Mouse (Mus musculus): ENCODE results near the gene Olfr1371.
"Not testable (repeated sequence)": the region's sequence is repeated elsewhere in the genome, so short reads cannot be mapped to it uniquely, and the experiment has no call there.

Olfr1371 gene

DNA sequence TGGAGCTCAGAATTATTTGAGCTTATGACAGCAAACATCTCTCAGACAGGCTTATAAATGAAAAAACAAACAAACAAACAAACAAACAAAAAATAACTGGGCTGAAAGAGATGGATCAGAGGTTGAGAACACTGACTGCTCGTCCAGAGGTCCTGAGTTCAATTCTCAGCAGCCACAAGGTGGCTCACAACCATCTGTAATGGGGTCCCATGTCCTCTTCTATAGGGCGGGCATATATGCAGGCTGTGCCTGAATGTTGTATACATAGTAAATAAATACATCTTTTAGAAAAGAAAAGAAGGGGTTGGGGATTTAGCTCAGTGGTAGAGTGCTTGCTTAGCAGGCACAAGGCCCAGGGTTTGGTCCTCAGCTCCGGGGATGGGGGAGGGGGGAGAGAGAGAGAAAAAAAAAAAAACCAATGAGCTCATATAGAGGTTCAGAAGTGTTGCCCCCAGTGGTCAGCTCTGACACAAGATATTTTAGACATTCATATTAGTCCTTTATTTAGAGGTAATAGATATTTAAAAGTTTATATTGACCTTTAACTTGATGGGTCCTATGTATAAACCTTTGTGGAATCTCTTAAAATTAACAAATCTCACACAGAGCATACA, 12.3 kb upstream of the Olfr1371 start:
- DNase-seq (ENCODE audit: low read depth, low spot score) = no peak

DNA sequence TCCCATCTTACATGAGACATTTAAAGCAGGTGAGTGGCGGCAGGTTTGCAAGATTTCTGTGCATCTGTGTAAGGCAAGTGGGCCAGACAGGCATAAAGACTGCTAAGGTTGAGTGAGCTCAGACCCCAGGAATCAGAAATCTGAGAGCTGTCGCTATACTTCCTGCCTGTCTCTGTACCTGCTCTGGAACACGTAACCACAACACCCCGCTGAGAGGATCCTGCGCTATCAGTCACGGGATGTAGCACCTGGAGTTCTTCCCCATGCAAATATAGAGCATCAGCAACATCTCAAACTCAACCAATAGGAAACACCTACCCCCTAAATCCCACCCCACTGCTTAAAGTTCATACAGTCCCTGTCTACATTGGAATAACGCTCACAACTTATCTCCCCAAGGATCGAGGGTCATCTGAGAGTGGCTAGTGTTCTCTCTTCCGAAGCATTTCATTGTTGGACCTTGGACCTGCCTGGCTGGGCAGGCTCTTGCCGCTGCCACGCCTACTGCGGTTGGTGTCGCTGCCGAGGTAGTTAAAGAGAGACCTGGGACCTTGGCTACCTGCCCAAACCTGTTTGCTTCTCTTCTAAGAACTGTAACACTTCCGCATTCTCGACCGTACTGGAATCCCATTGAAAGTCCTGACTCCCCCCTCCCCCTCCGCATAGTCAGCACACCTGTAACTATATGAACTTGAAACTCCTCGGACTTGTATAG, 10.3 kb upstream of the Olfr1371 start:
- DNase-seq (ENCODE audit: low read depth, low spot score) = peak; percentile 21

DNA sequence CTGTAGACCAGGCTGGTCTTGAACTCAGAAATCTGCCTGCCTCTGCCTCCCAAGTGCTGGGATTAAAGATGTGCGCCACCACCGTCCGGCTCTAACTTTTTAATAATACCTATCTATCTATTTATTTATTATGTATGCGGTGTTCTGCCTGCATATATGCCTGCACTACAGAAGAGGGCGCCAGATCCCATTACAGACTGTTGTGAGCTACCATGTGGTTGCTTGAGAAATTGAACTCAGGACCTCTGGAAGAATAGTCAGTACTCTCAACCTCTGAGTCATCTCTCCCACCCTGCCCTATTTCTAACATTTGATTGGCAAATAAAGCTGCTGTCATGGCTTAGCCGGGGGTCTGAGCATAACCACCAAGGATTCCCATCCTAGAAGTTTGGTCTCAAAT, 9.1 kb upstream of the Olfr1371 start:
- DNase-seq (ENCODE audit: low read depth, low spot score) = no peak

DNA sequence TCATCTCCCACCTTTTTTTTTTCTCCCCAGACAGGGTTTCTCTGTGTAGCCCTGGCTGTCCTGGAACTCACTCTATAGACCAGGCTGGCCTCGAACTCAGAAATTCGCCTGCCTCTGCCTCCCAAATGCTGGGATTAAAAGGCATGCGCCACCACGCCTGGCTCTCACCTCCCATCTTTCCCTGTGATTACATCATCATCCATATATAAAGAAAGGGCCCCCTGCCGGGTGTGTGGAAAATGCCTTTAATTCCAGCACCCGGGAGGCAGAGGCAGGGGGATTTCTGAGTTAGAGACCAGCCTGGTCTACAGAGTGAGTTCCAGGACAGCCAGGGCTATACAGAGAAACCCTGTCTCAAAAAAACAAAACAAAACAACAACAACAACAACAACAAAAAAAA, 8.1 kb upstream of the Olfr1371 start:
- not testable (repeated sequence) for DNase-seq (ENCODE audit: low read depth, low spot score)

DNA sequence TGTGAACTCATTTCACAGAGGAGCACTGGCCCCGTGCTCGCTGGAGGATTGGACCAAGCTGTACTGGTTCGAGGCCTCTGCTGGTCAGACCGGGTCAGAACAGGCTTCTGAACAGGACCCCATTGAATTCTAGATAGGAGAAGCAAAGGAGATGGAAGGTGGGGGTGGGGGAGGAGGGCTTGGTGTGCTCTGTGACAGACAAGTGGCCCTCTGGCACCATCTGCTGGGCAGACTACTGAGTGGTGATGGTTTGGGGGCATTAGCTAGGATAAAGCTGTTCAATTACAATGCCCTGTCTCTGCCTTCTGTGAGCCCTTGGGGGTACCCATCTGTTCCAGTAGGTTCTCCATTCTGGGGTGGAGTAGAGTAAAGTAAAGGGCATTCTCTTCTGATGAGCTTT, 6.5 kb upstream of the Olfr1371 start:
- peak; percentile 74 for DNase-seq (ENCODE audit: low read depth, low spot score)

DNA sequence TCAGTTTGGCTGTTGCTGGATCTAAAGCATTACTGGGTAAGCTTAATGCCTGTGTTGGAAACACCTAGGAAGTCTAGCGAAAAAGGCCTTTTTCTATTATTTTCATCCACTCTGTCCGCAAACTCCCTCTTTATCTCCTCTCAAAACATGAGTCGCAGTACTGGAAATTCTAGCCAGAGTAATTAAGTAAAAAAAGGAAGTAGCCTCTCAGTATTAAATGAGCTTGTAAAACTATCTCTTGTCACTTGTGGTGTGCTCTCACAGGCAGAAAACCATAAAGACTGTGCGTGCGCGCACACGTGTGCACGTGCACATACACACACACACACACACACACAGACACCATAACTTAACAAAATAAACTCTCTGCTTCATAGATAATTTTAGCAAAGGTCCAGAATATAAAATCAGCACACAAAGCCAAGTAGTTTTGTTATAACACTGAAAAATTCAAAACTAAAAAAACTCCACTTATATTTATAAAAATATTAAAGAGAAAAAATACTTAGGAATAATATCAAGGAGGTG, 17.2 kb downstream of the Olfr1371 start:
- DNase-seq (ENCODE audit: low read depth, low spot score) = not testable (repeated sequence)

DNA sequence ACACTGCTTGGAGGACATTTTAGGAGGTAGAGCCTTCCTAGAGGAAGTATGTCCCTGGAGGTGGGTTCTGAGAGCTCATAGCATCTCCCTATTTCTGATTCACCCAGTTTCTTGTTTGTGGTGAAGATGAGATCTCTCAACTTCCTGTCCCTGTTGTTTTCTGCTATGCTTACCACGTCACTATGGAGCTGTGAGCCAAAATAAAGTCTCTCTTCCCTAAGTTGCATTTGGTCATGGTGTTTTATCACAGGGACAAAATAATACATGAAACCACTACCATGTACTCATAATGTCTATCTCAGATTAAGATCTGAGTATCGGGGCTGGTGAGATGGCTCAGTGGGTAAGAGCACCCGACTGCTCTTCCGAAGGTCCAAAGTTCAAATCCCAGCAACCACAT, 33.1 kb downstream of the Olfr1371 start:
- not testable (repeated sequence) for DNase-seq (ENCODE audit: low read depth, low spot score)

DNA sequence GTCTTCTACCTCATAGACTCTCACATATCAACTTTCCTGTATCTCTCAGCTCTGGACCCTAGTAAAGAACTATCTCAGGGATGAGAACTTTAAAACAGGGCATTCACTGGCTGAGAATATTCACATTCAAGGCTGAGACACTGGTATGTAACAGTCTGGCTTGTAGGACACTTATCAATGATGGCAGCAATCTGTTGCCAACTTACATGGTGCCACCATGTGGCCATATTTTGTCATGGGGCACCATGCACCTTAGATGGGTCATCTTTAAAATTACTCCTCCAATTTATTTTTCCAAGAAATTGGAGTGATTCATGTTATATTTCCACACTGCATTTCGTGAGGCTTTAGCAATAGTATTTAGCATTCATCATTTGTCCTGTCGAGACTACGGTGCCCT, 33.9 kb downstream of the Olfr1371 start:
- DNase-seq (ENCODE audit: low read depth, low spot score) = not testable (repeated sequence)

DNA sequence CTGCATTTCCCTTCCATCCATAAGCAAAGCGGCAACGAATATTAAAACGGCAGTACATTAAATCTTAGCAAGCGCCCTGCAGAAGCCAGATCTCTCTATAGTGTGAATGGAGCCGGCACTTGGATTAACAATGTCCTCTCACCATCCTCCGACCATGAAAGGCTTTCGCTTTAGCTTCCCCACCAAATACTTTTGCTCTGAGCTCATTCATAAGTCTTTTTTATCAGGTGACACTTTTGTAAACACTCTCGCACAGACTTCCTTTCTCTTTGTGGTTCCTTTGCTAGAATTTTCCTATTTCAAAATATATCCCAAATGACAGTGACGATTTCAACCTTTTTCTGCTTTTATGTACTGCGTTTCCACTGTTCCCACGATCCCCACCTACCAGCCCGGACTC, 45.3 kb downstream of the Olfr1371 start:
- no peak for DNase-seq (ENCODE audit: low read depth, low spot score)

DNA sequence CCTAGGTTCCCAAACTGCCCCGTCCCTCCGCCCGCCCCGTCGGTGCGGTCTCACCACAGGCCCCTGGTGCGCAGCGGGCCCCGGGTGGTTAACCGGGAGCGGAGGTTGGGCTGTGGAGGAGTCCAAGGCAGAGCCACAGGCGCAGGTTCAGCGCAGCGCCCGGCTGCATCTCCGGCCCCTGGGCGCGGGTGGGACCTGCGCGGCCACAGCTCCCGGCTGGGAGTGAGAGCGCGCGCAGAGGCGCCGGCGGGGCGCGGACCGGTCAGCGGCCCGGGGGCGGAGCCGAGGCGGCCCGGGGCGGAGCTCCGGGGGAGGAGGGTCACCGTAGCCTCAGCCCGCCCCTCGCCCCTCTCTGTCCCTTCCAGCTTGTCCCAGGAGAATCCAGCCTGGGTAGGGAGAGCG, 45.9 kb downstream of the Olfr1371 start:
- DNase-seq (ENCODE audit: low read depth, low spot score) = not testable (repeated sequence)

DNA sequence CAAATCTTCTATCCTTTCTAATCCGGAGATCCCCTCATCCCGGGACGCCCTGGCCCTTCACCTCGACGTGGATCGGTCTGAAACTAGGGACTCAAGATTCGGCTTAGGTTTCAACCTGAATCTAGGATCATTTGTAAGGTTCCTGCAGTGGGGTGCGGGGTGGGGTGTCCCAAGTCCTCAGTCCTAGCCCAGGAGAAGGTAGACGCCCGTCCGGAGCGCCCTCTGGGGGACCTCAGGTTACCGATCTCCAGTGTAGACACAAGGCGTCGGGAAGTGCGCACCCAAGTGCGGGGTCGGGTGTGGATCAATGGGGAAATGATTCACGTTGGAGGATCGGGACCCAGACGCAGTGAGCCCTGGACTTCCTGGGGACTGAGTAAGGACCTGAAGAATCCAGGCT, 46.7 kb downstream of the Olfr1371 start:
- no peak for DNase-seq (ENCODE audit: low read depth, low spot score)

DNA sequence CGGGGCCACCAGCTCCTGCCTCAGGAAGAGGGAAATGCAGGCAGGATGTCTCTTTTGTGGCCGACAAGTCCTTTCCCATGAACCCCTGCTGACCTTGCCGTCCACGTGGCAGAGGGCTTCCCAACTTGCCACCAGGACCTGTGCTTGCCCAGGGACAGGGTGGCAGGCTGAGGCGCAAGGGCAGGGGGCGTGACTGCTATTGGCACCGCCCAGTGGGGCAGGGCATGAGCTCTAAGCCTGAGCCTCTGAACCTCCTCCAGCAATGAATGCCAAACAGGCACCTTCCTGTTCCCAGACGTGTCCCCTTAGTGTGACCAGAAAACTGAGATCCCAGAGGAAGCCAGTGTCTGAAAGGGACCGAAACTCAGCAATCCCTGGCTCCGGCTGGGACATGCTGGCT, 49.9 kb downstream of the Olfr1371 start:
- no peak for DNase-seq (ENCODE audit: low read depth, low spot score)
